Mouse (Mus musculus) hindbrain, embryonic 16.5 days (tissue): ENCODE results near the gene Ift57. TPM values are rescaled to one million over a fixed set of nuclear protein-coding genes. Genes with fewer than 3 reads are reported as not detected.

ENCODE experiments used
- ATAC-seq: fragments of 200-750 bp; cut with Nextera tagmentation; 2 replicates; pipeline ENCODE4 v1.8.0; 2017; ENCODE audit warnings: moderate TSS enrichment, moderate library complexity
- H3K27ac ChIP-seq: fragments of 300-500 bp; sonication (generic); 2 replicates; pipeline ENCODE4 v1.5.1; 2014; ENCODE audit warnings: low read depth, mild to moderate bottlenecking, control low read depth, low read length, moderate library complexity
- H3K27me3 ChIP-seq: fragments of 300-500 bp; sonication (generic); replicated peaks from 2 replicates; pipeline ENCODE4 v1.6.1; 2014; ENCODE audit warnings: low read length; ENCODE audit not compliant: control insufficient read depth, insufficient read depth
- H3K36me3 ChIP-seq: fragments of 300-500 bp; sonication (generic); 2 replicates; pipeline ENCODE4 v1.6.1; 2014; ENCODE audit warnings: mild to moderate bottlenecking, low read length, moderate library complexity, mixed read lengths; ENCODE audit not compliant: control insufficient read depth, insufficient read depth
- H3K4me1 ChIP-seq: fragments of 300-500 bp; sonication (generic); 2 replicates; pipeline ENCODE4 v1.6.1; 2014; ENCODE audit warnings: low read depth, low read length; ENCODE audit not compliant: control insufficient read depth, insufficient read depth
- H3K4me2 ChIP-seq: fragments of 300-500 bp; sonication (generic); 2 replicates; pipeline ENCODE4 v1.6.1; 2014; ENCODE audit warnings: mild to moderate bottlenecking, low read length, control low read depth, moderate library complexity
- H3K4me3 ChIP-seq: fragments of 300-500 bp; sonication (generic); 2 replicates; pipeline ENCODE4 v1.5.1; 2014; ENCODE audit warnings: mild to moderate bottlenecking, low read length, control low read depth, moderate library complexity
- H3K9ac ChIP-seq: fragments of 300-500 bp; sonication (generic); 2 replicates; pipeline ENCODE4 v1.6.1; 2014; ENCODE audit warnings: low read depth, mild to moderate bottlenecking, control low read depth, low read length, moderate library complexity
- H3K9me3 ChIP-seq: fragments of 300-500 bp; sonication (generic); 2 replicates; pipeline ENCODE4 v1.6.1; 2014; ENCODE audit warnings: mild to moderate bottlenecking, low read length, moderate library complexity; ENCODE audit not compliant: control insufficient read depth
- WGBS: fragments of 180-500 bp; shearing (Covaris S2); extraction: QIAGEN DNeasy Blood & Tissue Kit; methylation state at CpG from one replicate; pipeline ENCODE4 v1.1.7; 2014; 5-methylcytosine and 5-hydroxymethylcytosine counted together
- polyA plus RNA-seq: library from polyadenylated mRNA; unstranded; fragments of >200 nt; fragmentation: Nextera tagmentation; extraction: Ambion mirVana; gene quantifications from 2 replicates; pipeline ENCODE4 v1.2.1, GENCODE M21; 2015

Gene Ift57
- polyA plus RNA-seq, 1 experiment from 2014 or later, result 43.8 TPM

DNA sequence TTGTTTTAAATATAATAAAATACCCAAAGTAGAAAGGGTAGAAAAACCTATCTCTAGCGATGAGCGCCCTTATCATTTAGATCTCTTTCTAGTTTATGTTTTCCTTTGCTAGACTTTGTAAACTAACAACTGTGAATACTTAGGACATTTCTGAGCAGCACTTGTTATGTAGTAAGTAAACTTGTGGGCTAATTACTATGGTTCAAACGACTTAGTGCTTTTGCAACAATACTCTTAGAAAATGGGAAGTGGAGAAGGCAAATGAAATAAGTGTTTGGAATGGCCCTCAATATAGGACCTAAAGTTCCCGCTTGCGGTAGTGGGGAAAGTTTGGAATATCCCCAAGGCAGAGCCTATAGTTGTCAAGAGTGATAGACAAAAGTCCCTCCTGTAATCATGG is 788 bp downstream of the Ift57 start:
- Histone ChIP-seq H3K4me2 (peak overlapping the region; percentile 79), H3K27ac (no peak overlapping the region), H3K9ac (peak overlapping the region; percentile 79), H3K36me3 (no peaks in the 10 kb centered on the region), H3K27me3 (no peaks in the 10 kb centered on the region), H3K4me3 (peak overlapping the region; percentile 92), H3K4me1 (peaks cover 10% of the 10 kb centered on the region), H3K9me3 (no peaks in the 10 kb centered on the region)
- ATAC-seq, result no peak
- WGBS, result 33% methylated on average over 5 of the region's 5 CpGs

DNA sequence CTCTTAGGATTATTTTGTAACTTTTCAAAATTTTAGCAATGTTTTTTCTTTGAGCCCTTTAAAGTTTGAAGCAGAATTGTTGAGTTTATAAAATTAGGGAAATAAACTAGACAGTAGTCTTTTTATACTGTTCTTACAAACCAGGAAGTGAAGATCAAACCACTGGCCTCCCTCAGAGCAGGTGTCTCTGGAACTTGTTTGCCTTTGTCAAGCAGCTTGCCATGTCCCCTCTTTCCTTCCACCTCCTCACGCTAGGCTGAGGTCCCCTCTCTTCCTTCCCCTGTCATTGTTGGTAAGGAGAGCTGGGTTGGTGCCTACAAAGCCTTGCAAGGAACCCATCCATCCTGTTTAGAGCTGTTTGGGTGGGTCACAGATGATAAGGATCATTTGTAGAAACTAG is 9.0 kb downstream of the Ift57 start:
- Histone ChIP-seq H3K9ac (no peak overlapping the region), H3K4me2 (no peak overlapping the region), H3K36me3 (0 out of 2 replicates have a peak, but pooled peaks cover 3% of the 10 kb centered on the region), H3K4me3 (no peak overlapping the region), H3K27me3 (no peaks in the 10 kb centered on the region), H3K4me1 (no peaks in the 10 kb centered on the region), H3K27ac (no peak overlapping the region), H3K9me3 (no peaks in the 10 kb centered on the region)
- no peak for ATAC-seq
- WGBS, result 81% methylated on average over 1 of the region's 1 CpGs

DNA sequence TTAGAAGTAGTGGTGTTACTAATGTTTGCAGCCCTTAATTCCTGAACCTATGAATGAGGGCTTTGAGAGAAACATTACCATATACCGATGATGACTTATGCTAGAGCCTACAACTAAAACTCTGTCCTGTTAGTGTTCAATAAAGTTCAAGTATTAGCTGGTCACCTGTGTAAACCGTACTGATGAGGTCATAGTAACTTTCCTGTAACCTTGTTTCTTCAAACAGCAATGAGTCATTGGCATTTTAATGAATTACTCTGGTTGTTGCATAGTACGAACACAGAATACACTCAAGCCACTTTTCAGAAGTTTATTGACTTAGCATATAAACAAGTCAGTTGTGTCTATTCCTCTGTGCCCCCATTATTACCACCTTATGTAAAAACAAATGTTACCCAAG is 11.2 kb downstream of the Ift57 start:
- Histone ChIP-seq H3K9ac (no peak overlapping the region), H3K9me3 (no peaks in the 10 kb centered on the region), H3K4me3 (no peak overlapping the region), H3K4me2 (no peak overlapping the region), H3K27ac (no peak overlapping the region), H3K27me3 (no peaks in the 10 kb centered on the region), H3K4me1 (no peaks in the 10 kb centered on the region), H3K36me3 (0 out of 2 replicates have a peak, but pooled peaks cover 3% of the 10 kb centered on the region)
- 89% methylated on average over 3 of the region's 3 CpGs for WGBS
- no peak for ATAC-seq

DNA sequence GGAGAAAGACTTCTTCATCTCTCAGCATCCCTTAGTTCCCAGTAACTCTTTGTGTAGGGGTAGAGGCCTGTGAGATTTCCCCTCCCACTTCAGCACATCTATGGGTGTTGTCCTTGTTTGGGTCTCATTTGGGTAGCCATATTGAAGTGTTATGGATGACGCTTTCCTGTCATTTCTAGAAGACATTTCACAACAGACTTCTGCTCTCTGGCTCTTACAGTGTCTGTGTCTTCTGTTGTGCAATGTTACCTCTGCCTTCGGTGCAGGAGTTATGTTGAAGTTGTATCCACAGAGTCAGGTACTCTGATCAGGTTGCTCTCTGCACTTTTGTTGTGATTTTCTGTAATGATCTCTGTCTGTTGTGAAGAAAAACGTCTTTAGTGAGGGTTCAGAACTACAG is 14.3 kb downstream of the Ift57 start:
- 95% methylated on average over 3 of the region's 3 CpGs for WGBS
- no peaks in the 10 kb centered on the region for H3K27me3 ChIP-seq
- no peak overlapping the region for H3K4me3 ChIP-seq
- no peak overlapping the region for H3K4me2 ChIP-seq
- no peak overlapping the region for H3K9ac ChIP-seq
- no peak overlapping the region for H3K27ac ChIP-seq
- no peaks in the 10 kb centered on the region for H3K9me3 ChIP-seq
- 0 out of 2 replicates have a peak, but pooled peaks cover 3% of the 10 kb centered on the region for H3K36me3 ChIP-seq
- no peaks in the 10 kb centered on the region for H3K4me1 ChIP-seq
- no peak for ATAC-seq

DNA sequence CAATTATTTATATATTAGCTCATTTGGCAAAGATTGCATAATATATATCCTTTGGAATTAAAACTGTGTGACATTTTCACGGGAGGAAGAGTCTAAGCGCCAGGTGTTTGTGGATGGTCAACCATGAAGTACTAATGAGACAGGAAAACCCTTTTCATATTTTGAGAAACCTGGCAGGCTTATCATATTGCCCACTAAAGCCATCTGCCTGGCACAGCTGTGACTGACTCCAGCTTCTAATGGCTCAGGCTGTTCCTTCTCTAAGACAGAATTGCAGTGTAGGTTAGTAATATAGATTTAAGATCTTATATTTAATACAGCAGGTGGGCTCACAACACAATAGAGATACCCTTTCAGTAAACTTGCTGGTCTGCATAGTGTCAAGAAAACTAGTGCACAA is 21.6 kb downstream of the Ift57 start:
- peak; percentile 70 for ATAC-seq
- WGBS, result 53% methylated on average over 2 of the region's 2 CpGs
- H3K9me3 ChIP-seq, result no peaks in the 10 kb centered on the region

DNA sequence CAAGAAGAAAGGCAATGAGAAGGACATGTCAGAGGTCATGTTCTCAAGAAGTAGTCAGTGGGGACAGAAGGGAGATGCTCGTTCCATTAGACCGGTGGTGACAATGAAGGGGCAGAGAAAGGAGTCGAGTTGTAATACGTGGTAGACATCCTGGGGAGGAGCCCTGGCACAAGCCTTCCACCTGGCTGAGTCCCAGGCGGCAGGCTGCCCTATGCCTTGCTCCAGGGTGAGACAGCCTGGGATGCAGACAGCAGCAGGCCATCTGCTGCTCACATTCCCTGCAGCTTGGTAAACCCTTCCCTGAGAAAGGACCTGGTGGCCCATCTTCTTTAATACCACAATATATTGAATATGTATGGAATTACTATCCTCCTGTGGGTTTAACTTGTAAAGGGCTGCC is 22.6 kb downstream of the Ift57 start:
- peak; percentile 73 for ATAC-seq
- H3K9ac ChIP-seq, result no peak overlapping the region
- no peak overlapping the region for H3K4me2 ChIP-seq
- H3K4me1 ChIP-seq, result peaks cover 6% of the 10 kb centered on the region; the same call in 1 of the 2 replicates
- no peaks in the 10 kb centered on the region for H3K9me3 ChIP-seq
- H3K36me3 ChIP-seq, result no peaks in the 10 kb centered on the region
- H3K27ac ChIP-seq, result 0 out of 2 replicates have a peak overlapping the region, but pooled peaks have one; percentile 17
- H3K27me3 ChIP-seq, result no peaks in the 10 kb centered on the region
- H3K4me3 ChIP-seq, result no peak overlapping the region
- 36% methylated on average over 5 of the region's 5 CpGs for WGBS

More for the DNA sequence above, 21.6 kb downstream of the Ift57 start:
- Histone ChIP-seq H3K4me1 (peaks cover 6% of the 10 kb centered on the region; the same call in 1 of the 2 replicates), H3K27ac (no peak overlapping the region), H3K36me3 (no peaks in the 10 kb centered on the region), H3K4me3 (no peak overlapping the region), H3K9ac (no peak overlapping the region), H3K27me3 (no peaks in the 10 kb centered on the region), H3K4me2 (no peak overlapping the region)

DNA sequence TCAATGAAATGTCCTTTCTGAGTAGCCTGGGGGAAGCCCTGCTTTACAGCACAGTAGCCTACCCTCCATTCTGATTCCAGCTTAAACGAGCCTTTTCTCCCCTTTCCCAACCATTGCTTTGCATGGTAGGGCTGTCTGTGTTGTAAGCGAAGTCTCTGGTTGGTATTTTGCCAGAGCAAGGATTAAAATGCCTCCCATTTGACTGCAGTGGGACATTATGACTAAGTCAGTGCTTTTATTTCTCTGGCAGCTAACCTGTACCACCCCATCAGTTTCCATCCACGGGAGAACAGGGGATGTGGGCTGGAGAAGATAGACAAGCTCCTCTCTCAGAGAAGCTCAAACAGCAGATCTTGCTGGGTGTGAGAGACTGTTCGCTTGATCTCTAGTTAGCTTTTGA is 24.2 kb downstream of the Ift57 start:
- Histone ChIP-seq H3K9me3 (no peaks in the 10 kb centered on the region), H3K4me2 (no peak overlapping the region), H3K36me3 (no peaks in the 10 kb centered on the region), H3K4me3 (no peak overlapping the region), H3K27ac (no peak overlapping the region), H3K9ac (no peak overlapping the region), H3K4me1 (peaks cover 6% of the 10 kb centered on the region; the same call in 1 of the 2 replicates), H3K27me3 (no peaks in the 10 kb centered on the region)
- 51% methylated on average over 4 of the region's 4 CpGs for WGBS
- ATAC-seq, result no peak

DNA sequence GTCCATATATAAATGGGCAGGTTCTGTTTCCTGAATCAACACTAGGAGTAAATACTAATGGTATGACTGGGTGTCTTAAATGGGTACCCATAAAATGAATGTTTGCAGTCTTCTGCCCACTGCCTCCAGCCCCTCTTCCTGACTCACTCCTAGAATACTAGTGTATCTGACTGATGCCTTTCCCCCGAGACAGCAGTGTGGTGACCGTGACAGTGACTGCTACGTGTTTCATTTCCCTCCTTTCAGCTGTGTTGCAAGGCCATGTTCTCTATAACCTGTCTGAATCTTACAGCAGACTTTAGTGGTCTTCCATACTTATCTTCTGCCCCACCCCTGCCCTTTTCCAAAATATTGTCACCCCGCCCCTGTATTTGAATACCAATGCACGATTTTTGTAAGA is 25.2 kb downstream of the Ift57 start:
- ATAC-seq, result no peak
- WGBS, result 73% methylated on average over 5 of the region's 5 CpGs
- H3K27ac ChIP-seq, result no peak overlapping the region
- H3K36me3 ChIP-seq, result no peaks in the 10 kb centered on the region
- peaks cover 6% of the 10 kb centered on the region; the same call in 1 of the 2 replicates for H3K4me1 ChIP-seq
- H3K4me2 ChIP-seq, result no peak overlapping the region
- H3K4me3 ChIP-seq, result no peak overlapping the region
- no peak overlapping the region for H3K9ac ChIP-seq
- no peaks in the 10 kb centered on the region for H3K27me3 ChIP-seq
- no peaks in the 10 kb centered on the region for H3K9me3 ChIP-seq

DNA sequence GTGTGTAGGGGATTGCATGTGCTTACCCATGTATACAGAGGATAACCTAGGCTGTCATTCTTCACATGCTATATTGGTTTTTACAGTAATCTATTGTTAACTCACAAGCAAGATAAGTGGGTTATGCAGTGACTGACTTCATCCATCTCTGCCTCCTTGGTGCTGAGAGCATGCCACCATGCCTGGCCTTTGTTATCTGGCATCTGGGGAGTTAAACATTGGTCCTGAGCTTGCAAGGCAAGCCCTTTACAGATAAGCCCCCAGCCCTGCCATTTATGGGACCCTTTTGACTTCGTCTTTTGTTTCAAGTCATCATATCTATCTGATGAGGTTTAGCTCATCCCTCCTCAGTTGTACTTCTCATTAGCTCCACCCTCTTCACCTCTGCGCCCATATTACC is 25.9 kb downstream of the Ift57 start:
- Histone ChIP-seq H3K4me3 (no peak overlapping the region), H3K27me3 (no peaks in the 10 kb centered on the region), H3K4me2 (no peak overlapping the region), H3K9me3 (no peaks in the 10 kb centered on the region), H3K9ac (no peak overlapping the region), H3K4me1 (peaks cover 6% of the 10 kb centered on the region; the same call in 1 of the 2 replicates), H3K36me3 (no peaks in the 10 kb centered on the region), H3K27ac (no peak overlapping the region)
- WGBS, result 89% methylated on average over 2 of the region's 2 CpGs
- ATAC-seq, result no peak

DNA sequence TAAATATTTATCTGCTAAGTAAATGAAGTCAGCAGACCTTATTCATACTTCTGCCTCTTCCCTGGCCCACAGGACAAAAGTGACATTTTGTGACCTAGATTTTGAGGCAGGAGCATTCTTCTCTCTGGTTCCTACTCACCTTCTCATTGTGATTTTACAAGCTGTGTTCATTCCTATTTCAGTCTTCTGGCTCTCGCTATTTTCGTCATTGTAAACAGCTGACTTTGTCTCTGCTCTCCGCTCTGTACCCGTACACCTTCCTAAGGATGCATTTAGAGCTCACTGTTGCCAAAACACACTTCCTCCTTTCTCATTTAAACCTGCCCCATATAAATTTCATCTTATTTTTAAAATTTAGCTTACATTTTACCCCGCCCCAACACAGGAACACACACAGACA is 26.4 kb downstream of the Ift57 start:
- no peak overlapping the region for H3K9ac ChIP-seq
- H3K36me3 ChIP-seq, result no peaks in the 10 kb centered on the region
- no peaks in the 10 kb centered on the region for H3K9me3 ChIP-seq
- no peak overlapping the region for H3K27ac ChIP-seq
- H3K4me2 ChIP-seq, result no peak overlapping the region
- H3K4me3 ChIP-seq, result no peak overlapping the region
- ATAC-seq, result no peak
- no peaks in the 10 kb centered on the region for H3K27me3 ChIP-seq
- H3K4me1 ChIP-seq, result peaks cover 6% of the 10 kb centered on the region; the same call in 1 of the 2 replicates
- WGBS, result 87% methylated on average over 5 of the region's 5 CpGs
